Mouse (Mus musculus) ovary, postnatal 36 days (tissue): ENCODE measurements at regions not wholly inside any gene's neighbourhood (a gene's known extent, or its start where the extent isn't known, plus 50 kb on each side); places are given as distances from the start of the nearest gene placed in this dataset.

Source experiments
- DNase-seq: peaks from one replicate; pipeline ENCODE4 v3.0.0; 2022; ENCODE audit warnings: low spot score, mixed read lengths

- DNase-seq: no peak
These were observed 171.5 kb upstream of the Lrig3 start for GRCm38 (mm10) chr10:125794504-125794903.

GRCm38 (mm10) chr10:125795323-125795722, 170.6 kb upstream of the Lrig3 start:
- DNase-seq: no peak

GRCm38 (mm10) chr10:125798678-125799077, 167.3 kb upstream of the Lrig3 start:
- no peak for DNase-seq

- no peak for DNase-seq
These were observed 165.3 kb upstream of the Lrig3 start for GRCm38 (mm10) chr10:125800572-125801114.

- no peak for DNase-seq
These were observed 164.5 kb upstream of the Lrig3 start for GRCm38 (mm10) chr10:125801450-125801849.

GRCm38 (mm10) chr10:125802923-125803583, 162.9 kb upstream of the Lrig3 start:
- DNase-seq: no peak

- no peak for DNase-seq
These were observed 156.1 kb upstream of the Lrig3 start for GRCm38 (mm10) chr10:125809763-125810361.

GRCm38 (mm10) chr10:125810590-125810989, 155.4 kb upstream of the Lrig3 start:
- no peak for DNase-seq

GRCm38 (mm10) chr10:125814191-125814887, 151.6 kb upstream of the Lrig3 start:
- DNase-seq: no peak

- no peak for DNase-seq
These were observed 133.8 kb upstream of the Lrig3 start for GRCm38 (mm10) chr10:125832134-125832533.

- no peak for DNase-seq
These were observed 133.2 kb upstream of the Lrig3 start for GRCm38 (mm10) chr10:125832764-125833163.

- DNase-seq: no peak
These were observed 132.0 kb upstream of the Lrig3 start for GRCm38 (mm10) chr10:125833989-125834388.

- DNase-seq: no peak
These were observed 127.0 kb upstream of the Lrig3 start for GRCm38 (mm10) chr10:125838982-125839381.

- no peak for DNase-seq
These were observed 126.3 kb upstream of the Lrig3 start for GRCm38 (mm10) chr10:125839621-125840141.

GRCm38 (mm10) chr10:125840388-125840787, 125.6 kb upstream of the Lrig3 start:
- no peak for DNase-seq

- DNase-seq: no peak
These were observed 121.6 kb upstream of the Lrig3 start for GRCm38 (mm10) chr10:125844336-125844865.

- no peak for DNase-seq
These were observed 120.9 kb upstream of the Lrig3 start for GRCm38 (mm10) chr10:125845014-125845514.

- DNase-seq: no peak
These were observed 115.6 kb upstream of the Lrig3 start for GRCm38 (mm10) chr10:125850370-125850769.

- DNase-seq: no peak
These were observed 104.2 kb upstream of the Lrig3 start for GRCm38 (mm10) chr10:125861734-125862133.

GRCm38 (mm10) chr10:125866346-125866745, 99.6 kb upstream of the Lrig3 start:
- no peak for DNase-seq

- no peak for DNase-seq
These were observed 81.4 kb upstream of the Lrig3 start for GRCm38 (mm10) chr10:125884563-125884962.

GRCm38 (mm10) chr10:125885796-125886195, 80.2 kb upstream of the Lrig3 start:
- DNase-seq: no peak
